Mouse (Mus musculus) liver, embryonic 14.5 days (tissue): ENCODE measurements at regions not wholly inside any gene's neighbourhood (a gene's known extent, or its start where the extent isn't known, plus 50 kb on each side); places are given as distances from the start of the nearest gene placed in this dataset.

Experiments used
- CTCF ChIP-seq: IDR thresholded peaks from 2 replicates; pipeline ENCODE4 v1.5.1; 2016; ENCODE audit warnings: antibody characterized with exemption, low read depth, control low read depth
- EP300 ChIP-seq: IDR thresholded peaks from 2 replicates; pipeline ENCODE4 v1.6.1; 2016; ENCODE audit warnings: antibody characterized with exemption, low read depth

DNA sequence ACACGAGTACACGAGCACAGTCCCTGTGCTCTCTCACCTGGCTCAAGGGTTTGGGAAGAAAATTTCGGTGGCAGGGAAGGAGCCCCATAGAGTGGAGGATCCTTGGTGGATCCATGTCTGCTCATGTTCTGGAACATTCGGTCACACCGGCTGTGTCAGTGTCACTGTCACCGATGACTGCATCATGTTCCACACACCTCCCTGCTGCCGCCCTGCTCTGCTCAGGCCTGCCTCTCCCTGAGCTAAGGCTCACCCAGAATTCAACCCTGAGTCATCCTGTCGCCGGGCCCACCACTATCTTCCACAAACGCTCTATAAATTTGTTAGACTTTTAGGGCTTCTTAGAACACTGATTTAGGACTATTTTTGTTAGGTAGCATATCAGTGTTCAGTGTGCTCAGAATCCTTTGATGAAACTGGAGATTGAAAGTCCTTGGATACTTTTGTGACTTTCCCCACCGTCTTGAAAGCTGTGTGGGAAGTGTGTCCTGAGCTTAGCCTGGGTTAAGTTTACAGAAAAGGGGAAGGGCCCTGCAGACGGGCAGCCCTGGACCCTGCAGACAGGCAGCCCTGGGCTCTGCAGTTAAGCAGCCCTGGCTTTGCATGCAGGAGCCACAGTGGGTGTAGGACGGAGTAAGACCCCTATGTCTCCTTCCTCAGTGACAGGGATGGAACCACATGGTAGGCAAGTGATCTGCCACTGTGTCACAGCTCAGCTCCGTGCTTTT is 126.9 kb downstream of the Zfp281 start:
- TF ChIP-seq EP300 (no peak), CTCF (no peak)
